Mouse (Mus musculus): ENCODE measurements around the gene Stambpl1. TPM values are rescaled to one million over a fixed set of nuclear protein-coding genes. Genes with fewer than 3 reads are reported as not detected.

Gene Stambpl1
- polyA plus RNA-seq, 1 experiment from 2014 or later, result 30.0 TPM

DNA sequence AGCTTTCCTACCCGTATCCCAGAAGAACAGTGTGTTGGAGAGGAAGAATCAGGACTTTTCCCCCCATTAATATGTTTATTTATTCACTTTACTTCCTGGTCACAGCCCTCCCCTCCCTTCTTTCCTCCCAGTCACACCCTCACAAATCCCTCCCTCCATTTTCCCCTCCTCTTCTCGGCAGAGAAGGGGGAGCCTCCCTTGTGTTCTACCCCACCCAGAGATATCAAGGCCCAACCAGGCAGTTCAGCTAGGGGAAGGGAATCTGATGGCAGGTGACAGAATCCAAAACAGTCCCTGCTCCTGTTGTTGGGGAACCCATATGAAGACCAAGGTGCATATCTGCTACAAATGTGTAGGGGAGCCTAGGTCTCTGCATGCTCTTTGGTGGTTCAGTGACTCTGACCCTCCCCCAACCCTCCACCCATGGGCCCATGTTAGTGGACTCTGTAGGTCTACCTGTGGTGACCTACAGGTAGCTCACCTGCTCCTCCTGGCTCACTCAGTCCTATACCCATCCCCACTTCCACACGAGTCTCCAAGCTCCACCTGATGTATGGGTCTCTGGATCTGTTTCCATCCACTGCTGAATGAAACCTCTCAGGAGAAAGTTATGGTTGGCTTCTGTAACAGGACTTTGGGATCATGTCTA, 28.8 kb downstream of the Stambpl1 start:
- Histone ChIP-seq H3K4me3 (ENCODE audit: low read length) (no peak overlapping the region), H3K27me3 (replicated peaks; ENCODE audit: control insufficient read depth, insufficient read depth, low read length) (no peaks in the 10 kb centered on the region), H3K4me2 (ENCODE audit: low read length) (no peak overlapping the region), H3K27ac (ENCODE audit: low read depth, low read length) (no peak overlapping the region), H3K36me3 (ENCODE audit: control insufficient read depth, insufficient read depth, low read length) (no peaks in the 10 kb centered on the region), H3K4me1 (ENCODE audit: control insufficient read depth, insufficient read depth, low read depth, low read length) (peaks cover 5% of the 10 kb centered on the region), H3K9ac (ENCODE audit: low read depth, low read length) (no peak overlapping the region), H3K9me3 (ENCODE audit: control insufficient read depth, low read length) (no peaks in the 10 kb centered on the region)
- WGBS, result 81% methylated on average over 3 of the region's 3 CpGs
- ATAC-seq, result no peak

DNA sequence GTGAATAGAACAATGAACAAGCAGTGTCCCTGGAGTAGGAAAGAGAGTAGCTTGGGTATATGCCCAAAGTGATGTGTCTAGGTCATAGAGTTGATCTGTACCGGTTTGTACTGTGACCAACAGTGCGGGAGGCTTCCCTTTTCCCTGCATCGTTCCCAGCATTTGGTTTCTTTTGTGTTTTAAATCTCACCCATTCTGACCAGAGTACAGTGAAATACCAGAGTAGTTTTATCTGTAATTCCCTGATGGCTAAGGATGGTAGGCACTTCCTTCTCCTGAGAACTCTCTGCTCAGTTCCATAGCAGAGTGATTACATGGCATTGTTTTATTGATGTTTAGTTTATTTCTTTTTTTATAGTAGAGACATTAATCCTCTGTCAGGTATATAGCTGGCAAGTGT, 30.8 kb downstream of the Stambpl1 start:
- Histone ChIP-seq H3K4me2 (ENCODE audit: low read length) (no peak overlapping the region), H3K27me3 (replicated peaks; ENCODE audit: control insufficient read depth, insufficient read depth, low read length) (no peaks in the 10 kb centered on the region), H3K4me1 (ENCODE audit: control insufficient read depth, insufficient read depth, low read depth, low read length) (no peaks in the 10 kb centered on the region), H3K9me3 (ENCODE audit: control insufficient read depth, low read length) (no peaks in the 10 kb centered on the region), H3K36me3 (ENCODE audit: control insufficient read depth, insufficient read depth, low read length) (no peaks in the 10 kb centered on the region; the same call in 1 of the 2 replicates), H3K27ac (ENCODE audit: low read depth, low read length) (no peak overlapping the region), H3K4me3 (ENCODE audit: low read length) (no peak overlapping the region), H3K9ac (ENCODE audit: low read depth, low read length) (no peak overlapping the region)
- ATAC-seq, result no peak
- 94% methylated on average over 3 of the region's 3 CpGs for whole genome bisulfite sequencing

DNA sequence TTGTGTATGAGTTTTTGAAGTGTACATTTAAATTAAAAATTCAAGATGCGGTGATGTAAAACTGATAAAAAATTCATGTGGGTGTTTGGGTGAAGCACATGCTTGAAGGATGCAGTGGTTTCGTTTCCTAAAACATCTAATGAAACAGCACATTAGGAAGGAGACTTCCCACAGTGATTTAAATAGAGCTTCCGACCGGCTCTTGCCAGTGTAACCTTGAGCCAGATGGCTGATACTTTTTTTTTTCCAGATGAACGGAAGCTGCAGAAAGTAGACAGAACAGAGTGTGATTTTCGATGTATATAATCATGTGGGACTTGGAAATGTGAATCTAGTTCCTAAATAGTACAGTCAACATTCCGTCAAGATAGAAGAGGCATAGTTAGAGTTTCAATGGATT, 39.6 kb downstream of the Stambpl1 start:
- no peaks in the 10 kb centered on the region; the same call in none of the 2 replicates for H3K36me3 ChIP-seq (ENCODE audit: control insufficient read depth, insufficient read depth, low read length)

DNA sequence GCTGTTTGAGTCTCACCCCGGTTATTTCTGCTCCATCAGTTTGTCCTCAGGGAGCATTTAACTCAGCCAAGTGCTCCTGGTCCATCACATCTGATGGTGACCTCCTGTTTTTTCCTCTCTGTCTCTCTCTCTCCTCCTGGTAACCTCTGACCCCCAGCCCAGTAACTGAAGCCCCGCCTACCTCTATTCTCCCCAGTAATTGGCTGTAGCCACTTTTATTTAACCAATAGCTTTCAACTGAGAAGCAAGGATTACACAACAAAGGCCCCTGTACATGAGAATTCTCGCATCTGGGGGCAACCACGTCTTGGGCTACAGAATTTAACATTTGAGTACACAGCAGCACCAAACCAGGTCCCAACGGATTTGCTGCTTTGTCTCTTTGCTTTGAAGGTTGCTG, 40.3 kb downstream of the Stambpl1 start:
- Histone ChIP-seq H3K4me1 (ENCODE audit: control insufficient read depth, insufficient read depth, low read depth, low read length) (no peaks in the 10 kb centered on the region), H3K27ac (ENCODE audit: low read depth, low read length) (no peak overlapping the region), H3K36me3 (ENCODE audit: control insufficient read depth, insufficient read depth, low read length) (peaks cover 2% of the 10 kb centered on the region; the same call in 1 of the 2 replicates), H3K9ac (ENCODE audit: low read depth, low read length) (no peak overlapping the region), H3K27me3 (replicated peaks; ENCODE audit: control insufficient read depth, insufficient read depth, low read length) (no peaks in the 10 kb centered on the region), H3K4me2 (ENCODE audit: low read length) (no peak overlapping the region), H3K9me3 (ENCODE audit: control insufficient read depth, low read length) (no peaks in the 10 kb centered on the region), H3K4me3 (ENCODE audit: low read length) (no peak overlapping the region)
- no peak for ATAC-seq
- 47% methylated on average over 5 of the region's 5 CpGs for WGBS

More for the DNA sequence above, 39.6 kb downstream of the Stambpl1 start:
- Histone ChIP-seq H3K4me2 (ENCODE audit: low read length) (no peak overlapping the region), H3K9ac (ENCODE audit: low read depth, low read length) (no peak overlapping the region), H3K27ac (ENCODE audit: low read depth, low read length) (no peak overlapping the region), H3K4me1 (ENCODE audit: control insufficient read depth, insufficient read depth, low read depth, low read length) (no peaks in the 10 kb centered on the region), H3K27me3 (replicated peaks; ENCODE audit: control insufficient read depth, insufficient read depth, low read length) (no peaks in the 10 kb centered on the region), H3K4me3 (ENCODE audit: low read length) (no peak overlapping the region), H3K9me3 (ENCODE audit: control insufficient read depth, low read length) (no peaks in the 10 kb centered on the region)
- 56% methylated on average over 7 of the region's 7 CpGs for WGBS
- ATAC-seq, result no peak

DNA sequence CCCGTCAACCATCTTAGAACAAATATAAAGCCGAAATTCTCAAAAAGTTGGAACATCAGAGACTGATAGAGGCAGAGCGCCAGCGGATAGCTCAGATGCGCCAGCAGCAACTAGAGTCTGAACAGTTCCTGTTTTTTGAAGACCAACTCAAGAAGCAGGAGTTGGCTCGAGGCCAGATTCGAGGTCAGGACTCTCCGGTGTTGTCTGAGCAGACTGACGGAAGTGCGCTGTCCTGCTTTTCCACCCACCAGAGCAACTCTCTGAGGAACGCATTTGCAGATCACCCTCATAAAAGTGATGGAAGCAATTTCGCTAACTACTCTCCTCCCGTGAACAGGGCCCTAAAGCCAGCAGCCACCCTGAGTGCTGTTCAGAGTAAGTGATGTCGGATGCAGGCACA, 41.9 kb downstream of the Stambpl1 start:
- 82% methylated on average over 14 of the region's 14 CpGs for WGBS
- Histone ChIP-seq H3K36me3 (ENCODE audit: control insufficient read depth, insufficient read depth, low read length) (peaks cover 2% of the 10 kb centered on the region), H3K4me2 (ENCODE audit: low read length) (no peak overlapping the region), H3K4me1 (ENCODE audit: control insufficient read depth, insufficient read depth, low read depth, low read length) (no peaks in the 10 kb centered on the region), H3K4me3 (ENCODE audit: low read length) (no peak overlapping the region), H3K9me3 (ENCODE audit: control insufficient read depth, low read length) (no peaks in the 10 kb centered on the region), H3K27me3 (replicated peaks; ENCODE audit: control insufficient read depth, insufficient read depth, low read length) (no peaks in the 10 kb centered on the region), H3K27ac (ENCODE audit: low read depth, low read length) (no peak overlapping the region), H3K9ac (ENCODE audit: low read depth, low read length) (no peak overlapping the region)
- no peak for ATAC-seq

DNA sequence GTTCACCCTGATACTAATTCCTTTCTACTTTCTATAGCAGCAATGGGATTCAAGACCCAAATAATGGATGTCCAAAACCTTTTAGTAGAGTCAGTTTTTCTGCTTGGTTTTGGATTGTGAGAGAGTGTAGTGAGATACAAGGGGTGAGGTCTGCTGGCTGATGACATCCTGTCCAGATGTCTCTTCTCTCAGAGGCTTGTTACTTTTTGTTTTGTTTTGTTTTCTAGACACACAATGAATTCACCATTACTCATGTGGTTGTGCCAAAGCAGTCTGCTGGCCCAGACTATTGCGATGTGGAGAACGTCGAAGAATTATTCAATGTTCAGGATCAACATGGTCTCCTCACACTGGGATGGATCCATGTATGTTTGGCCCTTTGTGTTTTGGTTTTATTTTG, 44.0 kb downstream of the Stambpl1 start:
- 90% methylated on average over 3 of the region's 3 CpGs for WGBS
- no peak for ATAC-seq

DNA sequence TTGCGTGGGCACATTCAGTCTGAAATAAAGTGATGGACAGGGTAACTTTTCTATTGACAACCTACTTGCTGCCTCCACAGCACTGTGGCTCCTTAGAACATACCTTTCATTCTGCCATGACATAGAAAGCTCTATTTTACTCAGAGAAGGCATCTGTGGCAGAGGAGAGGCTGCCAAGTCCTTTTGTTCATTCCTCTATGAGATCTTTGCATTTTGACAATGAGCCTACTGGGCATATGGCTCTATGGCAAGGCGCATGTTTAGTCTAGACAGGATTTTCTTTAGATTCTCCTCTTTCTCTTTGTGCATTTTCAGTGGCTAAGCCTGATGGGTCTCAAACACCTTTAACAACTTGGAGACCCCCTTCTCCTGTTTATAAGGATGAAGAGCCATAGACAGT, 45.7 kb downstream of the Stambpl1 start:
- Histone ChIP-seq H3K36me3 (ENCODE audit: control insufficient read depth, insufficient read depth, low read length) (peaks cover 2% of the 10 kb centered on the region), H3K9ac (ENCODE audit: low read depth, low read length) (no peak overlapping the region), H3K4me3 (ENCODE audit: low read length) (no peak overlapping the region), H3K27me3 (replicated peaks; ENCODE audit: control insufficient read depth, insufficient read depth, low read length) (no peaks in the 10 kb centered on the region), H3K4me1 (ENCODE audit: control insufficient read depth, insufficient read depth, low read depth, low read length) (no peaks in the 10 kb centered on the region), H3K9me3 (ENCODE audit: control insufficient read depth, low read length) (no peaks in the 10 kb centered on the region), H3K27ac (ENCODE audit: low read depth, low read length) (no peak overlapping the region), H3K4me2 (ENCODE audit: low read length) (no peak overlapping the region)
- 91% methylated on average over 2 of the region's 2 CpGs for WGBS
- no peak for ATAC-seq

More for the DNA sequence above, 44.0 kb downstream of the Stambpl1 start:
- Histone ChIP-seq H3K9me3 (ENCODE audit: control insufficient read depth, low read length) (no peaks in the 10 kb centered on the region), H3K27me3 (replicated peaks; ENCODE audit: control insufficient read depth, insufficient read depth, low read length) (no peaks in the 10 kb centered on the region), H3K27ac (ENCODE audit: low read depth, low read length) (no peak overlapping the region), H3K36me3 (ENCODE audit: control insufficient read depth, insufficient read depth, low read length) (peaks cover 2% of the 10 kb centered on the region), H3K9ac (ENCODE audit: low read depth, low read length) (no peak overlapping the region), H3K4me2 (ENCODE audit: low read length) (no peak overlapping the region), H3K4me1 (ENCODE audit: control insufficient read depth, insufficient read depth, low read depth, low read length) (no peaks in the 10 kb centered on the region), H3K4me3 (ENCODE audit: low read length) (no peak overlapping the region)

DNA sequence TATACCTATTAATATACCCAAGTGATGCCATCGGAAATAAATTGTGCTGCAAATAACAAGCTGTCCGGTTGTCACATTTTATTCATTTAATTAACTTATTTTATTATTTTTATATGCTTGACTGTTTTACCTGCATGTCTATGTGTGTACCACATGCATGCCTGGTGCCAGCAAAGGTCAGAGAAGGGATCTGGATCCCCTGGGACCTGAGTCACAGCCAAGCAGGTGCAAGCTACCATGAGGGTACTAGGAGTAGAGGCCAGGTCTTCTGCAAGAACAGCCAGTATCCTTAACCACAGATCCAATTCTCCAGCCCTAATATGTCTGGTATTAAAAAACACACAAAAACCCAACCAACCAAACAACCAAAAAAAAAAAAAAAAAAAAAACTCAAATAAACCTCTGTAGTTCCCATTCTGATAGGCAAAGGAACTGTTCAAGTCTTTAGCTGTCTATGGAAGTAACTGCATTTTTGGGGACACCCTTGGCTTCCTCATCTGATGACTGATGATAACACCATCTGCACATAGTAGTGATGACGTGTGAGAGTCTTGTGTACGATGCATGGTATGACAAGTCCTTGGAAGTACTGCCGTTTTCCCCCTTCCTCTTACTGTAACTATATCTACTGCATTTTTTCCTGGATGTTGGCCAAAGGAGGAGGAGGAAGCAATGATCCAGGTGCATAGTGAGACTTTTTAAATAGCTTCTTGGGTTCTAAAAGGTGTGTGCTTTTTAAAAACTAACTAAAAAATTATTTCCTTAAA, 48.4 kb downstream of the Stambpl1 start:
- H3K9ac ChIP-seq (ENCODE audit: low read depth, low read length), result no peak overlapping the region
- no peak overlapping the region for H3K27ac ChIP-seq (ENCODE audit: low read depth, low read length)
- peaks cover 2% of the 10 kb centered on the region; the same call in 1 of the 2 replicates for H3K36me3 ChIP-seq (ENCODE audit: control insufficient read depth, insufficient read depth, low read length)
- H3K4me3 ChIP-seq (ENCODE audit: low read length), result no peak overlapping the region
- no peaks in the 10 kb centered on the region for H3K27me3 ChIP-seq (replicated peaks; ENCODE audit: control insufficient read depth, insufficient read depth, low read length)
- 96% methylated on average over 5 of the region's 5 CpGs for WGBS
- H3K9me3 ChIP-seq (ENCODE audit: control insufficient read depth, low read length), result no peaks in the 10 kb centered on the region
- H3K4me2 ChIP-seq (ENCODE audit: low read length), result no peak overlapping the region
- H3K4me1 ChIP-seq (ENCODE audit: control insufficient read depth, insufficient read depth, low read depth, low read length), result no peaks in the 10 kb centered on the region
- ATAC-seq, result no peak

DNA sequence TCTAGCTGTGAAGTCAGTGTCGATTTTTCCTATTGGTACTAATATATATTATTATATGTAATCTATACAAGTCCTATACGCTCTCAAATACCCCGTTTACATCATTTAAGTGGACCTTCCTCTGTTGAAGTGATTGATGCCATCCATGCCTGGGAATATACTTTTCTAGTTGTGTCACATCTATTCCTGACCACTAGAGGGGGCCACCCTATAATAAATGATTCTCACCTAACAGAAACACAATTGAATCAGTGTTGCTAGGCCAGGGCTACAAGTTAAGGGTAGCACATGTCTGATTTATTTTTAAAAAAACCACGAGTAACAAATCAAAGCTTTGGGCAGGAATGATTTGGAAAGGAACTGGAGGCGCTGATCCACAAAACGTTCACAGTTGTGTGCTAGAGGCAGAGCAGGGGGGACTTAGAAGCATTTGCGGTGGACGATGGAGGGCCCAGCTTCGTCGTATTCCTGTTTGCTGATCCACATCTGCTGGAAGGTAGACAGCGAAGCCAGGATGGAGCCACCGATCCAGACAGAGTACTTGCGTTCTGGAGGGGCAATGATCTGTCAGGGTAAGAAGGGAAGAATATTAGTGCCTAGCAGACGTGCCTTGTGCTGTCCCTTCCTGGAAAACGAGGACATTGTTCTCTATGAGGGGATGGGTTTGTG, 49.4 kb downstream of the Stambpl1 start:
- Histone ChIP-seq H3K36me3 (ENCODE audit: control insufficient read depth, insufficient read depth, low read length) (peaks cover 2% of the 10 kb centered on the region; the same call in 1 of the 2 replicates), H3K9me3 (ENCODE audit: control insufficient read depth, low read length) (no peaks in the 10 kb centered on the region), H3K9ac (ENCODE audit: low read depth, low read length) (no peak overlapping the region), H3K4me3 (ENCODE audit: low read length) (no peak overlapping the region), H3K27ac (ENCODE audit: low read depth, low read length) (no peak overlapping the region), H3K4me1 (ENCODE audit: control insufficient read depth, insufficient read depth, low read depth, low read length) (no peaks in the 10 kb centered on the region), H3K27me3 (replicated peaks; ENCODE audit: control insufficient read depth, insufficient read depth, low read length) (no peaks in the 10 kb centered on the region), H3K4me2 (ENCODE audit: low read length) (no peak overlapping the region)
- no peak for ATAC-seq
- WGBS, result 69% methylated on average over 15 of the region's 15 CpGs
